Mouse (Mus musculus): ENCODE measurements around the gene Pnck. TPM values are rescaled to one million over a fixed set of nuclear protein-coding genes. Genes with fewer than 3 reads are reported as not detected.

Pnck gene
- total and polyA plus RNA-seq, 3 experiments, result not detected

DNA sequence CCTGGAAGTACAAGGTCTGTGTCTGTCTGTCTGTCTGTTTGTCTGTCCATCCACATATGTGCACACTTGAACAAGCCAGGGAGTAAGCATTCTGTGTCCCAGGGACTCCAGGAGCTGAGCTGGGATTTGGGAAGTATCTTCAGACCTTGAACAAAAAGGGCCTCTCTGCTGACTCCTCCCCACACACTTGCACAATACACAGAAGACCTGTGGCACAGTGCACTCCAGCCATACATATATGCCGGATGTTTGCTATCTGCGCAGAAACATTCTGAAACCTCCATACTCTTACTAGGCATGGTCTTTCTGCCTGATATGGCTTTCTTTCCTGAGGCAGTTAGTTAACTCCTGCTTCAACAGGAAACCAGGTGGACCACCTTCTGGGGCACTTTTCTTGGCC lies 40.0 kb downstream of the Pnck start:
- Histone ChIP-seq H3K4me3 (replicated peaks in 1 of 3; ENCODE audit: low read depth in 2 of 3, low read length in 2 of 3, poor library complexity in 1 of 3) (no peak overlapping the region), H3K27ac (ENCODE audit: insufficient read depth, low read depth) (no peak overlapping the region), H3K36me3 (replicated peaks in 1 of 2; ENCODE audit: control insufficient read depth in 1 of 2, insufficient read depth in 1 of 2, low read length in 1 of 2) (no peaks in the 10 kb centered on the region), H3K9me3 (replicated peaks; ENCODE audit: low read length) (no peaks in the 10 kb centered on the region), H3K4me2 (ENCODE audit: insufficient read depth, low read depth, poor library complexity, severe bottlenecking) (no peak overlapping the region), H3K79me2 (replicated peaks; ENCODE audit: control insufficient read depth, extremely low read depth, insufficient read depth, poor library complexity, severe bottlenecking) (no peaks in the 10 kb centered on the region), H3K4me1 (ENCODE audit: control insufficient read depth in 1 of 2, insufficient read depth in 2 of 2) (no peaks in the 10 kb centered on the region), H3K9ac (ENCODE audit: insufficient read depth, low read depth) (no peak overlapping the region), H3K27me3 (replicated peaks) (no peaks in the 10 kb centered on the region)
- TF ChIP-seq NELFE (IDR thresholded peaks at IDR 0.05; ENCODE audit: low read depth, low read length), result no peak
- no peak for TF ChIP-seq POLR2AphosphoS2 (IDR thresholded peaks at IDR 0.05; ENCODE audit: low read depth, low read length)
- no peak for TF ChIP-seq KAT2A (IDR thresholded peaks at IDR 0.05; ENCODE audit: insufficient replicate concordance, low read length)
- TF ChIP-seq MXI1 (IDR thresholded peaks at IDR 0.05; ENCODE audit: low read depth, low read length), result no peak
- TF ChIP-seq CHD1 (IDR thresholded peaks at IDR 0.05; ENCODE audit: low read depth, low read length), result no peak
- in situ Hi-C loops (cut with MboI; ENCODE audit: low pct_ligation_motif_present, low pct_unique_long_range_greater_than_20kb, low sequenced_read_pairs), result no loop called here
- dilution Hi-C loops (cut with MboI; ENCODE audit: extremely low pct_ligation_motif_present, extremely low pct_unique_long_range_greater_than_20kb, low sequenced_read_pairs), result no loop called here
- DNase-seq (ENCODE audit: extremely low read depth), result no peak

DNA sequence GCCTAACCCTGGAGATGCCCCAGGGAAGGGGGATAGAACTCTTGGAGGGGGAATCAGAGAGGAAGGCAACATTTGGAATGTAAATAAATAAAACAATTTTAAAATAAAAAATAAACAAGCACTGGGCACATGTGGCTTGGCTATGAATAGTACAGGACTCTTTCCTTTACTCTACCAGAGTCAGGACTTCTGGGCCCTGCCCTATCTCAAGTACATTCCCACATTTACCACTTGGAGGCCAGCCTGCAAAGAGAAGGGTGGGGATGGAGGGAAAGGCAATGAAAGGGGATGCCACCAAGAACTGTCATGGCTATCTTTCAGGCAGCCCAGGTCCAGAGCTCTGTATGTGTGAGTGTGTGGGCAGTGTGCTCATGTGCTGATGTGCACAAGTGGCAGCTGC lies 40.5 kb downstream of the Pnck start:
- Histone ChIP-seq H3K9ac (ENCODE audit: insufficient read depth, low read depth) (no peak overlapping the region), H3K4me2 (ENCODE audit: insufficient read depth, low read depth, poor library complexity, severe bottlenecking) (no peak overlapping the region), H3K79me2 (replicated peaks; ENCODE audit: control insufficient read depth, extremely low read depth, insufficient read depth, poor library complexity, severe bottlenecking) (no peaks in the 10 kb centered on the region), H3K9me3 (replicated peaks; ENCODE audit: low read length) (no peaks in the 10 kb centered on the region), H3K4me1 (ENCODE audit: control insufficient read depth in 1 of 2, insufficient read depth in 2 of 2) (no peaks in the 10 kb centered on the region), H3K36me3 (replicated peaks in 1 of 2; ENCODE audit: control insufficient read depth in 1 of 2, insufficient read depth in 1 of 2, low read length in 1 of 2) (no peaks in the 10 kb centered on the region), H3K27me3 (replicated peaks) (no peaks in the 10 kb centered on the region), H3K27ac (ENCODE audit: insufficient read depth, low read depth) (no peak overlapping the region), H3K4me3 (replicated peaks in 1 of 3; ENCODE audit: low read depth in 2 of 3, low read length in 2 of 3, poor library complexity in 1 of 3) (no peak overlapping the region)
- in situ Hi-C loops (cut with MboI; ENCODE audit: low pct_ligation_motif_present, low pct_unique_long_range_greater_than_20kb, low sequenced_read_pairs) (no loop called here), dilution Hi-C loops (cut with MboI; ENCODE audit: extremely low pct_ligation_motif_present, extremely low pct_unique_long_range_greater_than_20kb, low sequenced_read_pairs) (no loop called here)
- DNase-seq (ENCODE audit: extremely low read depth), result no peak
- no peak for TF ChIP-seq PAX5 (IDR thresholded peaks at IDR 0.05; ENCODE audit: low read length)
- TF ChIP-seq MAFK (IDR thresholded peaks at IDR 0.05; ENCODE audit: insufficient replicate concordance, low read length), result no peak
- TF ChIP-seq MYC (IDR thresholded peaks at IDR 0.05; ENCODE audit: low read depth, low read length), result no peak
- no peak for TF ChIP-seq CHD2 (IDR thresholded peaks at IDR 0.05; ENCODE audit: low read length)
- TF ChIP-seq CTCF (conservative IDR thresholded peaks at IDR 0.05 in 1 of 2, IDR thresholded peaks at IDR 0.05 in 1 of 2; ENCODE audit: low read depth in 2 of 2, low read length in 2 of 2), result no peak
- TF ChIP-seq POLR2A (IDR thresholded peaks at IDR 0.05; ENCODE audit: low read depth, low read length), result no peak

DNA sequence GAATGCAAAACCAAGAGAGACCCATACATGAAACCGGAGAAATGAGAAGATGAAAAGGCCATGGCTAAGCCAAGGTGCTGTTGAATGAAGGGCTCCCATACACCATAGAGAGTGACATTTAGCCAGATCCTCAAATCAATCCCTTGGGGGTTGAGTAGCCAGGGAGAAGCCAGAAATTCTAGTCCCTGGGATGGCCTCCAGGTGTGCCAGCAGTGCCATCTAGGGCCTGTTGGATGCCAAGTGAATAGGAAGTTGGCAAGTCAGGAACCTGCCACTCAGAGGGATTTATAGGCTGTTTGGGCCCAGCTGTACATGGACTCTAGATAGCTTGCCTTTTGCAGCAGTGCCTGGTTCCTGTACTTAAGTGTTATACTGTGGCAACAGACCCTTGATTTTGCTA lies 44.0 kb downstream of the Pnck start:
- Histone ChIP-seq H3K4me3 (replicated peaks in 1 of 3; ENCODE audit: low read depth in 2 of 3, low read length in 2 of 3, poor library complexity in 1 of 3) (no peak overlapping the region), H3K36me3 (replicated peaks in 1 of 2; ENCODE audit: control insufficient read depth in 1 of 2, insufficient read depth in 1 of 2, low read length in 1 of 2) (no peaks in the 10 kb centered on the region), H3K4me2 (ENCODE audit: insufficient read depth, low read depth, poor library complexity, severe bottlenecking) (no peak overlapping the region), H3K9me3 (replicated peaks; ENCODE audit: low read length) (no peaks in the 10 kb centered on the region), H3K27me3 (replicated peaks) (no peaks in the 10 kb centered on the region), H3K79me2 (replicated peaks; ENCODE audit: control insufficient read depth, extremely low read depth, insufficient read depth, poor library complexity, severe bottlenecking) (no peaks in the 10 kb centered on the region), H3K27ac (ENCODE audit: insufficient read depth, low read depth) (no peak overlapping the region), H3K9ac (ENCODE audit: insufficient read depth, low read depth) (no peak overlapping the region), H3K4me1 (ENCODE audit: control insufficient read depth in 1 of 2, insufficient read depth in 2 of 2) (no peaks in the 10 kb centered on the region)
- dilution Hi-C loops (cut with MboI; ENCODE audit: extremely low pct_ligation_motif_present, extremely low pct_unique_long_range_greater_than_20kb, low sequenced_read_pairs), result no loop called here
- TF ChIP-seq ELF1 (IDR thresholded peaks at IDR 0.05; ENCODE audit: low read depth, low read length), result no peak
- in situ Hi-C loops (cut with MboI; ENCODE audit: low pct_ligation_motif_present, low pct_unique_long_range_greater_than_20kb, low sequenced_read_pairs), result no loop called here
- DNase-seq (ENCODE audit: extremely low read depth), result no peak
